Mouse (Mus musculus) liver, adult 2 months (tissue): ENCODE data around the gene Rpl23.

Experiments used
- CTCF ChIP-seq: fragments of 200-500 bp; IDR thresholded peaks from 2 replicates; pipeline ENCODE4 v1.5.1; 2011; ENCODE audit warnings: low read depth, low read length, control low read depth
- POLR2A ChIP-seq: fragments of 200-500 bp; IDR thresholded peaks from 2 replicates; pipeline ENCODE4 v1.6.1; 2011; ENCODE audit warnings: low read length, control low read depth; ENCODE audit not compliant: insufficient read depth; ENCODE audit errors: extremely low read depth

- TF ChIP-seq POLR2A = no peak
- TF ChIP-seq CTCF = no peak
Measured at GRCm38 (mm10) chr11:97822840-97823603, 40.8 kb upstream of the Rpl23 start.
